Mouse (Mus musculus) gastrocnemius, postnatal 10 days (tissue): ENCODE data around the gene Abcb10. TPM values are rescaled to one million over a fixed set of nuclear protein-coding genes. Genes with fewer than 3 reads are reported as not detected.
"Not testable (repeated sequence)": the region's sequence is repeated elsewhere in the genome, so short reads cannot be mapped to it uniquely, and the experiment has no call there.

Experiments used
- DNase-seq: peaks from one replicate; pipeline ENCODE4 v3.0.0; 2021; ENCODE audit warnings: mixed read lengths
- long read RNA-seq, 2 experiments: library from polyadenylated mRNA; stranded (forward); transcript quantifications; one replicate each; pipeline ENCODE4 v2.0.0; 2021
- total RNA-seq, 2 experiments: library from RNA; stranded (reverse); gene quantifications; 2 replicates each; pipeline ENCODE4 v1.2.3; 2021

Gene Abcb10
- 10 to 100 TPM; 13.2 to 13.3 TPM for total RNA-seq
- long read RNA-seq, experiment 1, full-length matches to known transcripts, result 23 of 26 reads
- long read RNA-seq, experiment 1, partial matches to known transcripts, result 0 of 26 reads
- long read RNA-seq, experiment 1, other reads (novel, unspliced or antisense), result 3 of 26 reads
- long read RNA-seq, experiment 2, full-length matches to known transcripts, result 14 of 19 reads
- long read RNA-seq, experiment 2, partial matches to known transcripts, result 0 of 19 reads
- long read RNA-seq, experiment 2, other reads (novel, unspliced or antisense), result 5 of 19 reads

GRCm38 (mm10) chr8:123982826-123983400, at the start of gene Abcb10:
Abcb10 (minus strand) TSS chr8:123983122.
- DNase-seq, result peak; percentile 90

DNA sequence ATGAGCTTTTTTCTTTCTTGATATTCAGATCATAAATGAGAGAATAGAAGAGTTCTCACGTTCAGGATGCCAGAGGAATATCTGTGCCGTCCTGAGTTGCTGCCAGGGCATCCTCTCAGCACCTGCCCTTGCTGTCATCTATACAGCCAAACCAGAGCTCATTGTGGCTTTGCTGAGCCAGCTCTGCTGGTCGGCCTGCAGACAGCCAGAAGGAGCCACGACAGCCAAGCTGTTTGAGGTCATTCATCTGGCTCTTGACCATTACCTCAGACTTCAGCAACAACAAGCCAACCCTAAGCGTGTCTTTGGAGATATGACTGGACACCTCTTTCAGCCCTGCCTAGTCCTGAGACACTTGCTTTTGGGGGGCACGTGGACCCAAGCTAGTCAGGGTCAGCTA, 44.9 kb upstream of the Abcb10 start:
- no peak for DNase-seq

DNA sequence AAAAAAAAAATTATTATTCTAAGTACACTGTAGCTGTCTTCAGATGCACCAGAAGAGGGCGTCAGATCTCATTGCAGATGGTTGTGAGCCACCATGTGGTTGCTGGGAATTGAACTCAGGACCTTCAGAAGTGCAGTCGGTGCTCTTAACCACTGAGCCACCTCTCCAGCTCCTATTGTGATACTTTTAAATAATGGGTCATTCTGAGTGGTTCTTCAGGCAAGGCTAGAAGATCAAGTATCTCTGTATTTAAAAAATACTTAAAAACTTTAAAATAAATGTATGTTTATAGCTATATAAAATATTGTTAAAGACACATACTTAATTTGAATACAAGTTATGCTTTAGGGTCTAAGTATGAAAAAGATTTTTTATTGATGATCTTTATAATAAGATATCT, 43.3 kb upstream of the Abcb10 start:
- not testable (repeated sequence) for DNase-seq

GRCm38 (mm10) chr8:124021237-124022227, 38.6 kb upstream of the Abcb10 start, which contains the start of the genes Taf5l and Urb2:
Taf5l (minus strand) TSS chr8:124021397.
Urb2 (plus strand) TSS chr8:124021508.
- DNase-seq, result peak; percentile 93

DNA sequence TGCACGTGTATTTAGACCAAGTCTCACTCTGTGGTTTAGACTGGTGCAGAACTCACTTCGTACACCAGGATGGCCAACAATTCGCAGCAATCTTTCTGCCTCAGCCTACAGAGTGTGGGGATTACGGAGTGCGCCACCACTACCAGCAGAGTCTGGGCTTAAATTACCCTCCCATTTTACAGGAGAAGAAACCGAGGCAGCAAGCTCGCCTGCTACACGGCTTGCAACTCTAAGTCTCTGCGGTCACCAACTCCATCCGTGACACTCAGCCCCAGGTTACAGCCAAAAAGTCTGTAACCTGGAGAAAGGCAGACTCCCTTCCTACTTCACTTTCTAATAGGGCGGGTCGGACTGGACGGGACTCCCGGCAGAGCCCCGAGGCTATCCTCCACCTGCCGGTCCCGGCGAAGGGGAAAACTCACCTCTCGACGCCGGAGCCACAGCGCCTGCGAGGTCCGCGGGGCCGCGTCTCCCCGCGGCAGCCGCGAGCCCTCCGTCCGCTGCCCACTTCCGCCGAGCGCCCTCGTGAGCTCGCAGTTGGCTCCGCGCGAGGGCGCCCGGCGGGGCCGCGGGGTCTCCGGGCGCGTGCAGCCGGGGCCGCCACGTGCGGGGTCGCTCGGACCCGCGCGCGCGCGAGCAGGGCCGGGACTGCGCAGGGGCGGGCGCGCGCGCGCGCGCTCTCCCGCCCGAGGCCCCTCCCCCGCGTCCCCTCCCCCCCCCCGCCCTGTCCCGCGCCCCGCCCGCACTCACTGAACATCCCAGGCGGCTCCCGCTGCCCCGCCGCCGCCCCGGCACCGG, 37.7 kb upstream of the Abcb10 start:
- peak; percentile 68 for DNase-seq

- DNase-seq, result no peak
These were observed 36.9 kb upstream of the Abcb10 start for GRCm38 (mm10) chr8:124019782-124020181.

DNA sequence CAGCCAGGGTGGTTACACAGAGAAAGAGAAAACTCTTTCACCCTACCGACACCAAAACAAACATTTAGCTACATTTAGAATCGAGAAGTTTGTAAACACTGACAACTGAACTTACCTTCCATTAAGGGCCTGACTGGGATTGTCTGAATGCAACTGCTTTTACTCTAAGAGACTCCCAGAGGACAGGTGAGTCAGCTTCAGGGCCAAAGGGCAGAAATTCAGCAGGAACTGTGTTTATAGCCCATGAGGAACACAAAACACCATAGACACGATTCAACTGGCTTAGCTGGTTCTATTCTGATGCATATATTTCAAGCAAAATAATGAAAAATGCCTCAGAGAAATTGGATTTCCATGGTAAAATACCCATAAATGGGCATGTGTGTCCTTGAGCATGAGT, 31.8 kb upstream of the Abcb10 start:
- DNase-seq, result no peak

GRCm38 (mm10) chr8:124014299-124014698, 31.4 kb upstream of the Abcb10 start:
- not testable (repeated sequence) for DNase-seq

DNA sequence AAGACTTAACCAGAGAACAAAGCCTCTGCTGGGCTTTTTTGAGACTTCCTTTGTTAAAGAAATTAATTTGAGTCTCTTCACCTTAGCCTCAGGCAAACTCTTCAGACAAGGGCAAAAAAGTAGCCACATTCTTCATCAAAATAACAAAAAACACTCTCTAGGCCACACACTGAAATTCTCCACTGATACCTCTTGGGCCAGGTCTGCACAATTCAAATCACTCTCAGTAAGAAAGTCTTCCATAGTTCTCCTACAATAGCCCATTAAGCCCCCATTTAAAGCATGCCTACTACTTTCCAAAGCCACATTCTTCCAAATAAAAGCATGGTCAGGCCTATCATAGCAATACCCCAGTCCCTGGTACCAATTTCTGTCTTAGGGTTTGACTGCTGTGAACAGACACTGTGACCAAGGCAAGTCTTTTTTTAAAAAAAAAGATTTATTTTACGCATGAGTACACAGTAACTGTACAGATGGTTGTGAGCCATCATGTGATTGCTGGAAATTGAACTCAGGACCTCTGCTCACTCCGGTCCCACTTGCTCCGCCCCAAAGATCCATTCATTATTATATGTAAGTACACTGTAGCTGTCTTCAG, 29.2 kb upstream of the Abcb10 start:
- no peak for DNase-seq

- DNase-seq, result no peak
These were observed 28.7 kb upstream of the Abcb10 start for GRCm38 (mm10) chr8:124011580-124011979.

DNA sequence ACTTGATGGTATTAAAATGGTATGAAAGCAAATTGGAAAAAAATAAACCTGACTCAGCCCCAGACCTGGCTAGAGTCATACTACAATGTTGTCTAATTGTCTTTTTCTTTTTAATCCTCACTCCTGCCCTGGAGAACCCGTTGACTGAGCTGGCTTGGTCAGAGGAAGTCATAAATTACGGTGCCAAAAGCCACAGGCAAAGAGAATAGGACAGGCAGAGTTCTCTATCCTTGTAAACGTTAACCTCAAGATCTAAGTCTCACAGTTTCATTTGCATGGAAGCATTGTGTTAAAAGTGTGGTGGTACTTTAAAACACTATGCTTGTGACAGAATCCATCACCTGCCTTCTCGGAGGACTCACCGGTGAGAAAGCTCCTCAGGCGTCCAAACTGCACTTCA, 24.9 kb upstream of the Abcb10 start:
- DNase-seq, result no peak

DNA sequence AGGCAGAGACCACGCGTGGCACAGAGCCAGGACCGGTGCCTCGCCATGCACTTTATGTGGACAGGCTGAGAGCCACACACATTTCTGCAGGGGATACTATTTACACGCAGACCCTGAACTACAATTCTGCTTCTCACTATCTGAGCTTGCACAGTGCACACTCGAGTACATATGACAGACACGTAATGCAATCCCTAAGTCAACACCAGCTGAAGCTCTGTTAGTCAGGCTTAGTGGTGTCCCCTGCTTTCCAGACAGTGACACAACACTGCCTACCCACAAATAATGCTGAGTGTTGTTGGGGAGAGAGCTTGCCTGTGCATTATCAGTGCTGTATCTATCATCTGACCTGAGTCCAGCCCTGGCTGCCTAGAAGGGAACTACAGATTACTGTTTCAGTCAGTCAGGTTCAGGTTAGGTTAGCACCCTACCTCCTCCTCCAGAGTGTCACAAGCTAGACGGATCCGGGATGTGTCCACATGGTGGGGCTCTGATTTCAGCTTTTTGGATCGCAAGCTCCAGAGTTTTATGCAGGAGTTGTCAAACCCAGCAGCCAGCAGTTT, 19.7 kb upstream of the Abcb10 start:
- no peak for DNase-seq

DNA sequence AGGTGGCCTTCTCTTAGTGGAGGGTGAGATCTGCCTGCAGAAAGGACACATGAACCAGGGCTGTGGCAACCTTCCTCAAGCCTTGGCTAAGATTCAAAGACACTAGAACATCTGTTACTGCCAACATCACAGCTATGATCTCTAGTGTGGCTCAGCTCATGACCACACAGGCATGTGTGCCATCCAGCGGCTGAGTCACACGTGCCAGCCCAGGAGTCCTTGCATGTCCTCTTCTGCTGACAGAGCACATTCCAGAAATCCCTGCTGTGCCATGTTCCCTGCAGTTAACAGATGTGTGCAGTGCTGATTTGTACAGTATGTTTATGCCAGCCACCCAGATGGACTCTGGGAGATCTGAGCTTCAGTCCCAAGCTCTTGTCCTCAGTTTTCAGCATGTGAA, 16.6 kb upstream of the Abcb10 start:
- DNase-seq, result peak; percentile 24

DNA sequence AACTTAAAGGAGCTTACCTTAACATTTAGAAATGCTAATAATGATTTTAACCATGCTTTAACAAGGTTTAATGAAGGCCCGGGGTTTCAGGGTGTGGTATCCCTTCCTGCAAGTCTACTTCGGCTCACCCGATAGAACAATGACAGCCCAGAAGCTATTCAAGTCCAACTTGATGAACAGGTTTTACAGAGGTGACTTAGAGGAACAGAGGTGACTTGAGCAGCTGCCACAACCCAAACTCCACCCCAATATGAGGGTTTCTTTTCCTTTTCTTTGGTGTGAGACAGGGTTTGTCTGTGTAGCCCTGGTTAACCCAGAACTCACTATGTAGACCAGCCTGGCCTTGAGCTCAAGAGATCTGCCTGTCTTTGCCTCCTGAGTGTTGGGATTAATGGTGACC, 11.1 kb upstream of the Abcb10 start:
- DNase-seq, result no peak

DNA sequence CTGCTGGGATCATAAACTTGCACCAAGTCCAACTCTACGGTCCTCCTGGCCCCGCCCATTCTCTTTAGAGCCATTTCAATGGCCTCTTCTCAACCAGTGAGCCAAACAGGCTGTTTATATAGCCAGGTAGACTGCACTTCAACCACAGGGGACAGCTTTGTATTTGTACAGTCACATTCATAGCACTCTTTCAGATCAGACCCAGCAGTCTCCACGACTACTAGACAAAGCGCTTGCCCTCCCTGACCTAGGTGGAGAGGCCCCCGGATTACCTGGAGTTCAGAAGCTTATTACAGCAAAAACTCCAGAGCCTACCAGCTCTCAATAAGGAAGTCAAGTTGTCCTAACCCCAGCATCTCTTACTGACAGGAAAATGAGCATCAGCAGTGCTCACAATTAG, 10.7 kb upstream of the Abcb10 start:
- no peak for DNase-seq

GRCm38 (mm10) chr8:123992587-123992986, 9.7 kb upstream of the Abcb10 start:
- DNase-seq, result no peak

- no peak for DNase-seq
These were observed 7.5 kb upstream of the Abcb10 start for GRCm38 (mm10) chr8:123990277-123991049.

GRCm38 (mm10) chr8:123989128-123989527, 6.2 kb upstream of the Abcb10 start:
- DNase-seq, result no peak

DNA sequence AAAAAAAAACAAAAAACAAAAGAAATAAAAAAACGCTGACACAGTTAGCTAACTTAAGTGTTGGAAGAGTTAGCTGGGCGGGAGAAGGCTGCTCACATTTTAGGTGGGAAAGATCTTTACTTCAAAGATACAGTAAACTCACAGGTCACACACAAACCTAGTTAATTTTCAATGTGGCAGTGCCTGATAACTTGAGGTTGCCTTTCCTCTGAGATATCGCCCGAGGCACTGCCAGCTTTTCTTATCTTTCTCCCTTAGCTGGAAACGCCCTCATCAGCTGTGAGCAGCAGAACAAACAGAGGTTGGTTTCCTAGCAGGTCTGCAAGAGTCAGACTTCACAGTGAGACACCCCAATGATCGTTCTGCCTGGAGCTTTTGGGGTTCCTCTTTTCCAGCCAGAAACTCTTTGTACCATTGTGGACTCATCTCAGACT, 5.7 kb upstream of the Abcb10 start:
- DNase-seq, result no peak

GRCm38 (mm10) chr8:123982291-123982793, 580 bp downstream of the Abcb10 start:
- DNase-seq, result peak; percentile 47
